7 mouse cellular contexts compared by ENCODE assay signal in the genomic region with DNA sequence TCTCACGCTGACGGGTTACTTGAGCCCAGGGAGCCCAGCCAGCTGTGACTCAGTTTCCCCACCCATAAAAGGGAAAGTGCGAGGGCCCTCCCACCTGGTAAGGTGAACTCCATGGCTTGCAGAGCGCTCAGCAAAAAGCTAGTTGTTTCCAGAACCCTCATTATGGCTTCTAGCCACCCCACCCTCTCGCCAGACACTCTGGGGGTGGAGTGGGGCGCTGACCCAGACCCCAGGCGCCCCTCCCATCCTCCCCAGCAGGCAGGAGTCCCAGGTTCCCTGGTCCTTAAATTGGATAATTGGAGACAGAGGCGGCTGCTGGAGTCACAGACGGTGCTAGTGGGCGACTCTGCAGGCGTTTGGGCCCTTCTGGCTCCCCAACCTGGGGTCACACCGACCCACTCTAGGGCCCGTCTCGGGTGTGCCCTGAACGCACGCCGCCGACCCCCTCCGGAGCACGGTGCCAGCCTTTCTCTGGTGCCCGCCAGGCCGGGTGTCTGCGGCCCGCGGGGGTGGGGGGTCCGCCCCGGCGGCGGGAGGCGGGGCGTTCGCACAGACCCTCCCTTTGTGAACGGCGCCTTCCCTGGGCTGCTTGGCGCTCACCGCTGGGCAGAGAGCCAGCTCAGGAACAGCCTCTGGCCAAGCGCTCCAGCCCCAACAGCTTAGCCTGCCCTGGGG. TPM values are rescaled to one million over a fixed set of nuclear protein-coding genes. Genes with fewer than 3 reads are reported as not detected.
A peak's percentile ranks its signal among the peaks of the same experiment; 100 is the strongest.
DNase-seq lines count a peak whose midpoint lies in the region; ATAC-seq lines count a peak whose summit lies in the region.

No protein-coding gene starts in this region.

- H3K9ac ChIP-seq in embryonic facial prominence, embryonic 15.5 days: peak overlapping the region; percentile 33; the same call in 1 of the 2 replicates
- H3K9ac ChIP-seq in midbrain, embryonic 11.5 days (ENCODE audit: low read length): peak overlapping the region; percentile 40; the same call in 1 of the 2 replicates

- peak; percentile 74 to 81 for DNase-seq in urinary bladder, postnatal 4 days (ENCODE audit: low spot score in 2 of 2)
- DNase-seq in urinary bladder, postnatal 25 days (ENCODE audit: low spot score): no peak
- peak; percentile 79 to 81 for DNase-seq in heart, postnatal 36 days
- DNase-seq in layer of hippocampus, postnatal 36 days: peak; percentile 43 to 51
- DNase-seq in midbrain, embryonic 11.5 days (ENCODE audit: low spot score, missing footprints): peak; percentile 90

- no peaks in the 10 kb centered on the region for H3K36me3 ChIP-seq in embryonic facial prominence, embryonic 15.5 days
- H3K36me3 ChIP-seq in midbrain, embryonic 11.5 days (ENCODE audit: control insufficient read depth, insufficient read depth, low read length): no peaks in the 10 kb centered on the region

- H3K4me1 ChIP-seq in embryonic facial prominence, embryonic 15.5 days: peaks cover 98% of the 10 kb centered on the region
- H3K4me1 ChIP-seq in midbrain, embryonic 11.5 days (ENCODE audit: control insufficient read depth, insufficient read depth, low read length): peaks cover 43% of the 10 kb centered on the region

- intact Hi-C loops in heart, postnatal 36 days (cut with DNase I): no loop called here

- 1% methylated on average over 37 of the region's 37 CpGs for WGBS in embryonic facial prominence, embryonic 15.5 days
- 2% methylated on average over 36 of the region's 37 CpGs for WGBS in midbrain, embryonic 11.5 days

- peak; percentile 13; the same call in 1 of the 2 replicates for ATAC-seq in embryonic facial prominence, embryonic 15.5 days (ENCODE audit: insufficient number of reproducible peaks, low FRiP score, low TSS enrichment, low read depth)
- ATAC-seq in midbrain, embryonic 11.5 days (ENCODE audit: low FRiP score): peak; percentile 43; the same call in 1 of the 2 replicates
- ATAC-seq in activated CD4-positive, CD25-positive, alpha-beta regulatory T cell, adult 4 months: no peak

- peak overlapping the region; percentile 68 for H3K4me2 ChIP-seq in embryonic facial prominence, embryonic 15.5 days (replicated peaks)
- peak overlapping the region; percentile 43 for H3K4me2 ChIP-seq in midbrain, embryonic 11.5 days

- no peaks in the 10 kb centered on the region for H3K9me3 ChIP-seq in embryonic facial prominence, embryonic 15.5 days (replicated peaks)
- H3K9me3 ChIP-seq in midbrain, embryonic 11.5 days (ENCODE audit: control insufficient read depth, low read length): no peaks in the 10 kb centered on the region

- H3K4me3 ChIP-seq in embryonic facial prominence, embryonic 15.5 days (replicated peaks): peak overlapping the region; percentile 35
- H3K4me3 ChIP-seq in midbrain, embryonic 11.5 days (ENCODE audit: low read depth, low read length): peak overlapping the region; percentile 19

- peaks cover 15% of the 10 kb centered on the region for H3K27me3 ChIP-seq in embryonic facial prominence, embryonic 15.5 days
- H3K27me3 ChIP-seq in midbrain, embryonic 11.5 days (ENCODE audit: control insufficient read depth, insufficient read depth, low read length): peaks cover 78% of the 10 kb centered on the region

- peak overlapping the region; percentile 88 for H3K27ac ChIP-seq in embryonic facial prominence, embryonic 15.5 days (replicated peaks)
- no peak overlapping the region for H3K27ac ChIP-seq in midbrain, embryonic 11.5 days (ENCODE audit: low read depth, low read length)

RNA-seq across cellular contexts. Expression of a gene that starts 6.4 kb away (rescaled TPM):
- 43.7 and 46.6 TPM in 2 replicates for polyA plus RNA-seq in embryonic facial prominence, embryonic 15.5 days (2015; fragmentation: Nextera tagmentation; extraction: Ambion mirVana)
- total RNA-seq in heart, postnatal 36 days (2021): 10 to 100 TPM; 11.0 to 18.7 TPM
- total RNA-seq in layer of hippocampus, postnatal 36 days (2021): 10 to 100 TPM; 17.7 to 19.1 TPM
- 10.1 and 11.3 TPM in 2 replicates for polyA plus RNA-seq in midbrain, embryonic 11.5 days (2014; fragmentation: Nextera tagmentation; extraction: Ambion mirVana)
- polyA plus RNA-seq in activated CD4-positive, CD25-positive, alpha-beta regulatory T cell, adult 4 months (2017; shearing (Covaris generic)): 10 to 100 TPM; 22.8 to 45.2 TPM

RNA-seq across cellular contexts. Expression of a gene that starts 18.2 kb away (rescaled TPM):
- polyA plus RNA-seq in embryonic facial prominence, embryonic 15.5 days (2015; fragmentation: Nextera tagmentation; extraction: Ambion mirVana): 56.7 and 60.1 TPM in 2 replicates
- 1 to 10 TPM; 3.6 to 4.9 TPM for total RNA-seq in heart, postnatal 36 days (2021)
- 10 to 100 TPM; 19.6 to 19.7 TPM for total RNA-seq in layer of hippocampus, postnatal 36 days (2021)
- 19.4 and 19.7 TPM in 2 replicates for polyA plus RNA-seq in midbrain, embryonic 11.5 days (2014; fragmentation: Nextera tagmentation; extraction: Ambion mirVana)
- polyA plus RNA-seq in activated CD4-positive, CD25-positive, alpha-beta regulatory T cell, adult 4 months (2017; shearing (Covaris generic)): 1 to 10 TPM; 2.8 to 4.5 TPM

RNA-seq across cellular contexts. Expression of a gene that starts 35.5 kb away (rescaled TPM):
- polyA plus RNA-seq in embryonic facial prominence, embryonic 15.5 days (2015; fragmentation: Nextera tagmentation; extraction: Ambion mirVana): 337 and 339 TPM in 2 replicates
- 100 to 1,000 TPM; 129 to 145 TPM for total RNA-seq in heart, postnatal 36 days (2021)
- 100 to 1,000 TPM; 142 to 144 TPM for total RNA-seq in layer of hippocampus, postnatal 36 days (2021)
- polyA plus RNA-seq in midbrain, embryonic 11.5 days (2014; fragmentation: Nextera tagmentation; extraction: Ambion mirVana): 321 and 347 TPM in 2 replicates
- 100 to 1,000 TPM; 228 to 262 TPM for polyA plus RNA-seq in activated CD4-positive, CD25-positive, alpha-beta regulatory T cell, adult 4 months (2017; shearing (Covaris generic))
